Mouse (Mus musculus): Measurements from ENCODE around the gene Plin2.

Plin2 gene

GRCm38 (mm10) chr4:86669780-86670201 is at the start of gene Plin2:
Gene Plin2 (minus strand): TSS chr4:86670060.
- peak in 1 of 2 experiments; percentile 29 for DNase-seq (ENCODE audit: low spot score in 2 of 2)

- no peak for DNase-seq (ENCODE audit: low spot score in 2 of 2)
Observed at GRCm38 (mm10) chr4:86718878-86719577, 49.2 kb upstream of the Plin2 start.

- no peak for DNase-seq (ENCODE audit: low spot score in 2 of 2)
Observed at GRCm38 (mm10) chr4:86717176-86717575, 47.3 kb upstream of the Plin2 start.

GRCm38 (mm10) chr4:86715341-86715740 is 45.5 kb upstream of the Plin2 start:
- DNase-seq (ENCODE audit: low spot score in 2 of 2) = no peak

- DNase-seq (ENCODE audit: low spot score in 2 of 2) = no peak
Observed at GRCm38 (mm10) chr4:86713518-86713917, 43.7 kb upstream of the Plin2 start.

GRCm38 (mm10) chr4:86712751-86713195 is 42.9 kb upstream of the Plin2 start:
- peak in 1 of 2 experiments; percentile 80 for DNase-seq (ENCODE audit: low spot score in 2 of 2)

- DNase-seq (ENCODE audit: low spot score in 2 of 2) = no peak
Observed at GRCm38 (mm10) chr4:86710666-86711215, 40.9 kb upstream of the Plin2 start.

GRCm38 (mm10) chr4:86710034-86710650 is 40.3 kb upstream of the Plin2 start:
- no peak for DNase-seq (ENCODE audit: low spot score in 2 of 2)

- DNase-seq (ENCODE audit: low spot score in 2 of 2) = no peak
Observed at GRCm38 (mm10) chr4:86708801-86709200, 38.9 kb upstream of the Plin2 start.

- no peak for DNase-seq (ENCODE audit: low spot score in 2 of 2)
Observed at GRCm38 (mm10) chr4:86699161-86699865, 29.5 kb upstream of the Plin2 start.

GRCm38 (mm10) chr4:86696890-86697289 is 27.0 kb upstream of the Plin2 start:
- peak in 1 of 2 experiments; percentile 38 for DNase-seq (ENCODE audit: low spot score in 2 of 2)

- no peak for DNase-seq (ENCODE audit: low spot score in 2 of 2)
Observed at GRCm38 (mm10) chr4:86695081-86695480, 25.2 kb upstream of the Plin2 start.

GRCm38 (mm10) chr4:86692931-86693330 is 23.1 kb upstream of the Plin2 start:
- no peak for DNase-seq (ENCODE audit: low spot score in 2 of 2)

- no peak for DNase-seq (ENCODE audit: low spot score in 2 of 2)
Observed at GRCm38 (mm10) chr4:86691290-86691689, 21.4 kb upstream of the Plin2 start.

- no peak for DNase-seq (ENCODE audit: low spot score in 2 of 2)
Observed at GRCm38 (mm10) chr4:86690768-86691167, 20.9 kb upstream of the Plin2 start.

GRCm38 (mm10) chr4:86690194-86690593 is 20.3 kb upstream of the Plin2 start:
- no peak for DNase-seq (ENCODE audit: low spot score in 2 of 2)

- no peak for DNase-seq (ENCODE audit: low spot score in 2 of 2)
Observed at GRCm38 (mm10) chr4:86689056-86689735, 19.3 kb upstream of the Plin2 start.

- no peak for DNase-seq (ENCODE audit: low spot score in 2 of 2)
Observed at GRCm38 (mm10) chr4:86686564-86686963, 16.7 kb upstream of the Plin2 start.

GRCm38 (mm10) chr4:86686009-86686366 is 16.1 kb upstream of the Plin2 start:
- no peak for DNase-seq (ENCODE audit: low spot score in 2 of 2)

GRCm38 (mm10) chr4:86685231-86686008 is 15.6 kb upstream of the Plin2 start:
- no peak for DNase-seq (ENCODE audit: low spot score in 2 of 2)

- DNase-seq (ENCODE audit: low spot score in 2 of 2) = no peak
Observed at GRCm38 (mm10) chr4:86684806-86685205, 14.9 kb upstream of the Plin2 start.
